In the genomic region with DNA sequence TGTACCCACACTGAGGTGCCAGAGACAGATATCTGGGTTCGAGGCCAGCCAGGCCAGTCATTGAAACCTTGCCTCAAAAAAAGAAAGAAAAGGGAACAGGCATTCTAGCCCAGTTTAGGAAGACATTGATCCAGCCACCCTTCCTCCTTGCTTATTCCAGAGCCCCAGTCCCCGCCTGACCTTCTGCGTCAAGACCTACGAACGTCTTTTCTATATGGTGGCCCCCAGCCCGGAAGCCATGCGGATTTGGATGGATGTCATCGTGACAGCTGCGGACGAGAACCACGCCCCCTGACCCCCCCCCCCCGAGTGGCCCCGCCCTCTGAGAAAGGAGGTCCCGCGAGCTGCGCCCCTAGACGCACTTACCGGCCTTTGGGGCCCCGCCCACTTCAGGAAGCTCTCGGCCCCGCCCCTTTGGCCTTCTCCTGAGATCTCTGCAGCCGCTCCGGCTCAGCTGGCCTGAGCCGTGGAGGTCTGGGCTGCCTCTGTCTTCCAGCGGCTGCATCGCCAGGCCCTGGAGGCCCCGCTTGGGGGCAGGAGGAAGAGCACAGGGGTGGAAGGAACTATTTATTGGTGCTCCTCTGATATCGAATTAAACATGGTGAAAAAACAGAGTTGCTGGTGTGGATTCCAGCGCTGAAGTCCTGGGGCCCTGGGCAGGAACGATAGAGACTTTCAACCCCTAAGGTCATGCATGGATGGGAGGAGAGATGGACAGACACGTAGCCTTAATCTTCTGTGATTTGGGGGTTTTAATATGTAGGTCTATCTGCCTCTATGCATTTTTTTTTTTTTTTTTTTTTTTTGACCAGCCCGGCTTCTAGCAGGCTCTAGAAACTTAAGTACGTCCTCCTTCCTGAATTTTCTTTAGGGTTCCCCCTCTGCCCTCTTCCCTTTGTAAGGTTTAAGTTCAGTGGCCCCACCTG, we compare ENCODE assay signal across 8 mouse cellular contexts. TPM values are rescaled to one million over a fixed set of nuclear protein-coding genes. Genes with fewer than 3 reads are reported as not detected.
DNase-seq lines count a peak whose midpoint lies in the region; ATAC-seq lines count a peak whose summit lies in the region.
"Had no signal": no experiment of that assay in that cellular context is flagged by ENCODE, and none has a peak within 500 bp of the region (broad histone marks: within the 10 kb centered on the region; RNA-seq: fewer than 3 reads in every experiment).

No protein-coding gene starts in this region.

- intact Hi-C loops in gastrocnemius, postnatal 14 days (cut with DNase I; ENCODE audit: low total_unique reads), result no loop called here

- H3K4me2 ChIP-seq in limb, embryonic 15.5 days, result peak overlapping the region; percentile 63
- H3K4me2 ChIP-seq in midbrain, embryonic 15.5 days, result peak overlapping the region; percentile 53

- ATAC-seq in activated CD4-positive, CD25-positive, alpha-beta regulatory T cell, adult 4 months, result peak; percentile 68
- ATAC-seq in limb, embryonic 15.5 days (ENCODE audit: insufficient number of reproducible peaks, low FRiP score, low TSS enrichment, low read depth), result peak; percentile 81
- peak; percentile 61 for ATAC-seq in midbrain, embryonic 15.5 days (replicated peaks)

- H3K27me3 ChIP-seq in limb, embryonic 15.5 days, result no peaks in the 10 kb centered on the region
- no peaks in the 10 kb centered on the region for H3K27me3 ChIP-seq in midbrain, embryonic 15.5 days (replicated peaks)

- H3K4me1 ChIP-seq in limb, embryonic 15.5 days, result peaks cover 9% of the 10 kb centered on the region; the same call in 1 of the 2 replicates
- H3K4me1 ChIP-seq in midbrain, embryonic 15.5 days, result peaks cover 6% of the 10 kb centered on the region; the same call in 1 of the 2 replicates

- peak; percentile 54 to 65 for DNase-seq in cerebellum, postnatal 14 days
- DNase-seq in gastrocnemius, postnatal 14 days, result peak; percentile 92
- peak; percentile 86 for DNase-seq in induced T-regulatory cell, adult 2 months (ENCODE audit: low read depth)
- DNase-seq in spleen, postnatal 10 days (ENCODE audit: low spot score in 2 of 2), result peak; percentile 57 to 86

- 10% methylated on average over 32 of the region's 33 CpGs for WGBS in limb, embryonic 15.5 days
- WGBS in midbrain, embryonic 15.5 days, result 9% methylated on average over 31 of the region's 33 CpGs

- H3K4me3 ChIP-seq in limb, embryonic 15.5 days, result peak overlapping the region; percentile 36
- peak overlapping the region; percentile 30 for H3K4me3 ChIP-seq in midbrain, embryonic 15.5 days

- 0 out of 2 replicates have a peak overlapping the region, but pooled peaks have one; percentile 38 for H3K27ac ChIP-seq in limb, embryonic 15.5 days
- H3K27ac ChIP-seq in midbrain, embryonic 15.5 days, result no peak overlapping the region

- H3K9ac ChIP-seq in limb, embryonic 15.5 days, result peak overlapping the region; percentile 26; the same call in 1 of the 2 replicates
- peak overlapping the region; percentile 37; the same call in 1 of the 2 replicates for H3K9ac ChIP-seq in midbrain, embryonic 15.5 days

- no peaks in the 10 kb centered on the region for H3K36me3 ChIP-seq in limb, embryonic 15.5 days
- no peaks in the 10 kb centered on the region for H3K36me3 ChIP-seq in midbrain, embryonic 15.5 days (replicated peaks)

- no peaks in the 10 kb centered on the region for H3K9me3 ChIP-seq in limb, embryonic 15.5 days
- H3K9me3 ChIP-seq in midbrain, embryonic 15.5 days, result no peaks in the 10 kb centered on the region

RNA-seq across cellular contexts. Expression of a gene that starts 7.4 kb away (rescaled TPM):
- not detected for polyA plus RNA-seq in activated CD4-positive, CD25-positive, alpha-beta regulatory T cell, adult 4 months (2017; shearing (Covaris generic))
- total RNA-seq in gastrocnemius, postnatal 14 days (2021), result not detected
- polyA plus RNA-seq in limb, embryonic 15.5 days (2015; fragmentation: Nextera tagmentation; extraction: Ambion mirVana), result 125 and 128 TPM in 2 replicates
- polyA plus RNA-seq in midbrain, embryonic 15.5 days (2015; fragmentation: Nextera tagmentation; extraction: Ambion mirVana), result 0.31 and 0.49 TPM in 2 replicates

RNA-seq across cellular contexts. Expression of a gene that starts 18.4 kb away (rescaled TPM):
- polyA plus RNA-seq in activated CD4-positive, CD25-positive, alpha-beta regulatory T cell, adult 4 months (2017; shearing (Covaris generic)), result under 1 TPM; 0.25 to 0.73 TPM
- total RNA-seq in gastrocnemius, postnatal 14 days (2021), result under 1 TPM; 0.59 to 0.66 TPM
- polyA plus RNA-seq in limb, embryonic 15.5 days (2015; fragmentation: Nextera tagmentation; extraction: Ambion mirVana), result 1.4 and 1.7 TPM in 2 replicates
- polyA plus RNA-seq in midbrain, embryonic 15.5 days (2015; fragmentation: Nextera tagmentation; extraction: Ambion mirVana), result not detected in 2 replicates

RNA-seq across cellular contexts. Expression of a gene that starts 41.5 kb away (rescaled TPM):
- polyA plus RNA-seq in activated CD4-positive, CD25-positive, alpha-beta regulatory T cell, adult 4 months (2017; shearing (Covaris generic)), result under 1 TPM in 1 of 2 experiments, not detected in 1; 0.12 TPM
- total RNA-seq in gastrocnemius, postnatal 14 days (2021), result under 1 TPM; 0.38 to 0.45 TPM
- 5.2 and 6.4 TPM in 2 replicates for polyA plus RNA-seq in limb, embryonic 15.5 days (2015; fragmentation: Nextera tagmentation; extraction: Ambion mirVana)
- polyA plus RNA-seq in midbrain, embryonic 15.5 days (2015; fragmentation: Nextera tagmentation; extraction: Ambion mirVana), result 16.3 and 18.1 TPM in 2 replicates

RNA-seq across cellular contexts. Expression of a gene that starts 41.6 kb away (rescaled TPM):
- 10 to 100 TPM; 19.0 to 21.6 TPM for polyA plus RNA-seq in activated CD4-positive, CD25-positive, alpha-beta regulatory T cell, adult 4 months (2017; shearing (Covaris generic))
- total RNA-seq in gastrocnemius, postnatal 14 days (2021), result 10 to 100 TPM; 12.0 to 15.3 TPM
- 28.0 and 28.7 TPM in 2 replicates for polyA plus RNA-seq in limb, embryonic 15.5 days (2015; fragmentation: Nextera tagmentation; extraction: Ambion mirVana)
- 25.4 and 25.8 TPM in 2 replicates for polyA plus RNA-seq in midbrain, embryonic 15.5 days (2015; fragmentation: Nextera tagmentation; extraction: Ambion mirVana)

RNA-seq across cellular contexts. Expression of a gene that starts 47.5 kb away (rescaled TPM):
- polyA plus RNA-seq in activated CD4-positive, CD25-positive, alpha-beta regulatory T cell, adult 4 months (2017; shearing (Covaris generic)), result not detected
- total RNA-seq in gastrocnemius, postnatal 14 days (2021), result not detected
- not detected in 2 replicates for polyA plus RNA-seq in limb, embryonic 15.5 days (2015; fragmentation: Nextera tagmentation; extraction: Ambion mirVana)
- polyA plus RNA-seq in midbrain, embryonic 15.5 days (2015; fragmentation: Nextera tagmentation; extraction: Ambion mirVana), result 0.17 TPM in 1 of 2 replicates, not detected in the other
- total RNA-seq: left cerebral cortex, postnatal 36 days had no signal

Comparison
In these comparisons a context has a peak if more than half of its experiments do, and no peak if none do; other contexts are left out.
1. RNA of a gene that starts 7.4 kb away (polyA plus RNA-seq): 125 to 128 TPM in limb, embryonic 15.5 days; 0.31 to 0.49 TPM in midbrain, embryonic 15.5 days and not detected in activated CD4-positive, CD25-positive, alpha-beta regulatory T cell, adult 4 months; every median in the first group is over 10 times any median in the second.
2. Peak in every context shown above with its lines, with median percentiles within 50 percentile points of each other: ATAC-seq and DNase-seq.